Comparison of ENCODE assay signal across 9 mouse cellular contexts in the genomic region with DNA sequence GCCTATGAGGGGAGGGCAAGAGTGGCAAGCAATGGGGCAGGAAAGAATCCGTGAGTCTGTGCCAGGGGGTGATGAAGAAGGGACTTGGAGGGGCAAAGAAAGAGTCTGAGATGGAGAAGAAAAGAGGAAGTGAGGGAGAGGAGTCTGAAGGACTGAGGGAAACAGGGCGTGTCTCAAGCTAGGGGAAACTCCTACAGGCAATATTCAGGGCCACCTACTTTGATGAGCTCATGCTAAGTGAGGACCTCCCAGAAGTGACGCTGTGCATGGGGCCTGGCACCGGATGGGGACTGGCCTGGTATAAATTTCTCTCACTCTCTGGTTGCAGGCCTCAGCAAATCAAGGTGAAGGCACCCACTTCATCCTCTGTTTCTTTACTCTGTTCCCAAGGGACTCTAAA. TPM values are rescaled to one million over a fixed set of nuclear protein-coding genes. Genes with fewer than 3 reads are reported as not detected.
A peak's percentile ranks its signal among the peaks of the same experiment; 100 is the strongest.
DNase-seq lines count a peak whose midpoint lies in the region; ATAC-seq and TF ChIP-seq lines count a peak whose summit lies in the region.
"Had no signal": no experiment of that assay in that cellular context is flagged by ENCODE, and none has a peak within 500 bp of the region (broad histone marks: within the 10 kb centered on the region; RNA-seq: fewer than 3 reads in every experiment).

No protein-coding gene starts in this region.

- no peak overlapping the region for H3K4me3 ChIP-seq in liver, embryonic 16.5 days (ENCODE audit: low read depth, low read length)
- no peak overlapping the region for H3K4me3 ChIP-seq in gastrocnemius, adult 2 months
- no peak overlapping the region for H3K4me3 ChIP-seq in kidney, embryonic 15.5 days (replicated peaks)
- H3K4me3 ChIP-seq: erythroblast, embryonic 14.5 days had no signal

- H3K9me3 ChIP-seq in liver, embryonic 16.5 days (replicated peaks; ENCODE audit: control insufficient read depth, low read length), result no peaks in the 10 kb centered on the region
- no peaks in the 10 kb centered on the region for H3K9me3 ChIP-seq in kidney, embryonic 15.5 days (replicated peaks)

- no peaks in the 10 kb centered on the region for H3K27me3 ChIP-seq in liver, embryonic 16.5 days (ENCODE audit: control insufficient read depth, insufficient read depth, low read depth, low read length)
- H3K27me3 ChIP-seq in kidney, embryonic 15.5 days, result no peaks in the 10 kb centered on the region

- peak; percentile 50 to 57 for DNase-seq in CD8-positive naive resting alpha-beta T cell, adult 2 months (ENCODE audit: low read depth in 2 of 2, low spot score in 2 of 2)
- peak; percentile 88 for DNase-seq in adipocyte (ENCODE audit: low spot score)
- peak; percentile 69 to 73 for DNase-seq in spleen, postnatal 36 days (ENCODE audit: low spot score in 2 of 2)
- DNase-seq in layer of hippocampus, adult 9-11 months, result no peak
- DNase-seq in gastrocnemius, adult 2 months, result no peak
- DNase-seq in kidney, postnatal 14 days, result no peak

- H3K4me1 ChIP-seq in liver, embryonic 16.5 days (ENCODE audit: control insufficient read depth, low read depth, low read length), result no peaks in the 10 kb centered on the region
- no peaks in the 10 kb centered on the region for H3K4me1 ChIP-seq in kidney, embryonic 15.5 days

- no peaks in the 10 kb centered on the region for H3K36me3 ChIP-seq in liver, embryonic 16.5 days (ENCODE audit: control insufficient read depth, insufficient read depth)
- no peaks in the 10 kb centered on the region for H3K36me3 ChIP-seq in kidney, embryonic 15.5 days

- intact Hi-C loops in gastrocnemius, adult 2 months (cut with DNase I), result no loop called here

- 0 out of 2 replicates have a peak, but pooled peaks have one; percentile 27 for ATAC-seq in liver, embryonic 16.5 days (ENCODE audit: low read depth)
- no peak for ATAC-seq in kidney, embryonic 15.5 days (replicated peaks; ENCODE audit: low FRiP score)

- H3K4me2 ChIP-seq in liver, embryonic 16.5 days (ENCODE audit: low read depth, low read length), result no peak overlapping the region
- H3K4me2 ChIP-seq in kidney, embryonic 15.5 days, result no peak overlapping the region

- no peak for TF ChIP-seq CTCF in gastrocnemius, adult 2 months (IDR thresholded peaks at IDR 0.05)

- H3K27ac ChIP-seq in liver, embryonic 16.5 days (ENCODE audit: low read length), result no peak overlapping the region
- no peak overlapping the region for H3K27ac ChIP-seq in gastrocnemius, adult 2 months
- H3K27ac ChIP-seq in kidney, embryonic 15.5 days, result no peak overlapping the region

- 18% methylated on average over 4 of the region's 4 CpGs for WGBS in liver, embryonic 16.5 days (ENCODE audit: insufficient replicate concordance)
- WGBS in kidney, embryonic 15.5 days, result 49% methylated on average over 4 of the region's 4 CpGs

- no peak overlapping the region for H3K9ac ChIP-seq in liver, embryonic 16.5 days (ENCODE audit: low read depth, low read length)
- no peak overlapping the region for H3K9ac ChIP-seq in kidney, embryonic 15.5 days

RNA-seq across cellular contexts. Expression of gene Raet1d, which starts 53.9 kb away (rescaled TPM):
- 9.0 and 10.0 TPM in 2 replicates for polyA plus RNA-seq in liver, embryonic 16.5 days (2015; fragmentation: Nextera tagmentation; extraction: Ambion mirVana)
- total RNA-seq in gastrocnemius, adult 2 months (2021), result not detected
- 13.7 and 15.2 TPM in 2 replicates for polyA plus RNA-seq in kidney, embryonic 15.5 days (2015; fragmentation: Nextera tagmentation; extraction: Ambion mirVana)
- polyA plus RNA-seq: erythroblast, embryonic 14.5 days had no signal

Comparison
In these comparisons a context has a peak if more than half of its experiments do, and no peak if none do; other contexts are left out.
1. DNase-seq: peak in CD8-positive naive resting alpha-beta T cell, adult 2 months (2 of 2), adipocyte (single experiment) and spleen, postnatal 36 days (2 of 2); none in layer of hippocampus, adult 9-11 months (single experiment), gastrocnemius, adult 2 months (single experiment) and kidney, postnatal 14 days (single experiment).